Mouse (Mus musculus) midbrain, embryonic 11.5 days (tissue): Measurements from ENCODE around the gene Lars2. TPM values are rescaled to one million over a fixed set of nuclear protein-coding genes. Genes with fewer than 3 reads are reported as not detected.
"Not testable (repeated sequence)": the region's sequence is repeated elsewhere in the genome, so short reads cannot be mapped to it uniquely, and the experiment has no call there.

Experiments
- ATAC-seq: fragments of 200-750 bp; cut with Nextera tagmentation; 2 replicates; pipeline ENCODE4 v1.8.0; 2017; ENCODE audit warnings: moderate TSS enrichment, moderate library complexity; ENCODE audit not compliant: low FRiP score
- DNase-seq: peaks from one replicate; pipeline ENCODE4 v3.0.0; 2015; ENCODE audit warnings: low spot score; ENCODE audit errors: missing footprints
- H3K27ac ChIP-seq: fragments of 300-500 bp; sonication (generic); 2 replicates; pipeline ENCODE4 v1.5.1; 2014; ENCODE audit warnings: low read depth, low read length
- H3K27me3 ChIP-seq: fragments of 300-500 bp; sonication (generic); 2 replicates; pipeline ENCODE4 v1.6.1; 2014; ENCODE audit warnings: mild to moderate bottlenecking, low read length, moderate library complexity, mixed read lengths; ENCODE audit not compliant: control insufficient read depth, insufficient read depth
- H3K36me3 ChIP-seq: fragments of 300-500 bp; sonication (generic); 2 replicates; pipeline ENCODE4 v1.6.1; 2014; ENCODE audit warnings: mild to moderate bottlenecking, low read length, moderate library complexity, mixed read lengths; ENCODE audit not compliant: control insufficient read depth, insufficient read depth
- H3K4me1 ChIP-seq: fragments of 300-500 bp; sonication (generic); 2 replicates; pipeline ENCODE4 v1.6.1; 2014; ENCODE audit warnings: low read length; ENCODE audit not compliant: control insufficient read depth, insufficient read depth
- H3K4me2 ChIP-seq: fragments of 300-500 bp; sonication (generic); 2 replicates; pipeline ENCODE4 v1.6.1; 2014; ENCODE audit warnings: mild to moderate bottlenecking, moderate library complexity
- H3K4me3 ChIP-seq: fragments of 300-500 bp; sonication (generic); 2 replicates; pipeline ENCODE4 v1.5.1; 2014; ENCODE audit warnings: low read depth, low read length
- H3K9ac ChIP-seq: fragments of 300-500 bp; sonication (generic); 2 replicates; pipeline ENCODE4 v1.6.1; 2014; ENCODE audit warnings: low read length
- H3K9me3 ChIP-seq: fragments of 300-500 bp; sonication (generic); 2 replicates; pipeline ENCODE4 v1.6.1; 2016; ENCODE audit warnings: low read length; ENCODE audit not compliant: control insufficient read depth
- WGBS: fragments of 180-500 bp; shearing (Covaris S2); extraction: QIAGEN DNeasy Blood & Tissue Kit; methylation state at CpG from one replicate; pipeline ENCODE4 v1.1.7; 2014; 5-methylcytosine and 5-hydroxymethylcytosine counted together
- polyA plus RNA-seq: library from polyadenylated mRNA; unstranded; fragments of >200 nt; fragmentation: Nextera tagmentation; extraction: Ambion mirVana; gene quantifications from 2 replicates; pipeline ENCODE4 v1.2.1, GENCODE M21; 2014

Lars2 gene
- polyA plus RNA-seq, 1 experiment from 2014 or later = 860 TPM

DNA sequence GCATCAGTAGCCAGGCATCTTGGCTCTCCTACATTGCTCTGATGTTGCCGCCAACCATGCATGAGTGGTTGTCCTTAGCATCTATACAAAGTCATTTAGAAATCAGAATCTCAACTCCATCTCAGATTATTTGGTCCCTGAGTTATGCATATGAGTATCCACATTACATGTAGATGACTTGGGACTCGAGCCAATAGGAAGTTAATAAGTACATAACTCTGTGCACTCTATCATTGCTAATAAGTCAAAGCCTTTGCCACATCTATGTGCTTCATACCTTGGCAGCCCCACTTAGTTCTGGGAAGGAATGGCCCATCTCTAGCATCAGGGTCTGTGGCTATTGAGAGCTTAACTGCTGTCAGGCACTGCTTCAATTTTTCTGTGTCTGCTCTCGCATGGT lies 23.7 kb upstream of the Lars2 start:
- Histone ChIP-seq H3K27me3 (no peaks in the 10 kb centered on the region), H3K27ac (no peak overlapping the region), H3K9ac (no peak overlapping the region), H3K36me3 (no peaks in the 10 kb centered on the region), H3K9me3 (no peaks in the 10 kb centered on the region), H3K4me3 (no peak overlapping the region), H3K4me1 (no peaks in the 10 kb centered on the region), H3K4me2 (no peak overlapping the region)
- WGBS = 87% methylated on average over 3 of the region's 3 CpGs
- ATAC-seq (no peak), DNase-seq (no peak)

DNA sequence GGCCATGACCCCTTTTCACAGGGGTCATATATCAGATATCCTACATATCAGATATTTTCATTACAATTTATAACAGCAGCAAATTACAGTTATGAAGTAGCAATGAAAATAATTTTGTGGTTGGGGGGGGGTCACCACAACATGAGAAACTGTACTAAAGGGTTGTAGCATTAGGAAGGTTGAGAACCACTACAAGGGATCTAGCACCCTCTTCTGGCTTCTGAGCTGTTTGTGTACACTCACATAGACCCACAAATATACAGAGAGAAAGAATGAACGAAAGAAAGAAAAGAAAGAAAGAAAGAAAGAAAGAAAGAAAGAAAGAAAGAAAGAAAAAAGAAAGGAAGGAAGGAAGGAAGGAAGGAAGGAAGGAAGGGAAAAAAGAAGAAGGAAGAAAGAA lies 17.4 kb upstream of the Lars2 start:
- ATAC-seq, H3K4me1 ChIP-seq, H3K4me2 ChIP-seq, H3K36me3 ChIP-seq, DNase-seq, H3K9me3 ChIP-seq, H3K9ac ChIP-seq, H3K27ac ChIP-seq, H3K4me3 ChIP-seq, H3K27me3 ChIP-seq: not testable (repeated sequence)
- 95% methylated on average over 1 of the region's 1 CpGs for WGBS

DNA sequence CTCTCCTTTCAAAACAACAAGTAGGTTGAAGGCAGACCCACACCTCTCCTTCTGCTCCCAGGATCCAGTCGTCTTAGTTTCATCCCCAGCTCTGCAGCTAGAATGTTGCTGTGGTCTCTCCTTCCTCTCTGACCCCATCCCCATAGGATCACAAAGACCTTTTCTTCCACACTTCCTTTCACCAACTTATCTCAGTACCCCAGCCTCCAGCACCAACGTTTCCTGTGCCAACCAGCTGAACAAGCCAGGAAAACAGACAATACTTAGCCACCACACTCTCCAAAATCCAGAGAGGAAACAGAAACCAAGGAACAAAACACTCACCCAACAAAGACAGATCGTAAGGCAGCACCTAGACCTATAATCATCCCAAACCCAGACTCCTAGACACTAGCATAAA lies 6.7 kb upstream of the Lars2 start:
- Histone ChIP-seq H3K9ac (no peak overlapping the region), H3K4me2 (no peak overlapping the region), H3K36me3 (no peaks in the 10 kb centered on the region), H3K4me3 (no peak overlapping the region), H3K4me1 (no peaks in the 10 kb centered on the region), H3K9me3 (no peaks in the 10 kb centered on the region), H3K27me3 (no peaks in the 10 kb centered on the region), H3K27ac (no peak overlapping the region)
- no peak for ATAC-seq
- no peak for DNase-seq
- 62% methylated on average over 3 of the region's 3 CpGs for WGBS

DNA sequence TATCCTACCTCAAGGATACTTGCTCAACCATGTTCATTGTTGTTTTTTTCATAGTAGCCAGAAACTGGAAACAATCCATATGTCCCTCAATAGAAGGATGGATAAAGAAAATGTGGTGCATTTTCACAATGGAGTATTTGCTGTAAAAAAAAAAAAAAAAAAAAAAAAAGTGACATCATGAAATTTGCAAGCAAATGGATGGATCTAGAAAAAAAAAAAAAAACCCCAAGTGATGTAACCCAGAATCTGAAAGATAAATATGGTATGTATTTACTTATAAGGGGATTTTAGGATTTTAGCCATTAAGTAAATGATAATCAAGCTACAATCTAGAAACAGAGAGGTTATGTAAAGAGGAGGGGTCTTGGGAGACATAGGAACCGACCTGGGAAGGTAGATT lies 1.4 kb upstream of the Lars2 start:
- WGBS = 82% methylated on average over 1 of the region's 1 CpGs

DNA sequence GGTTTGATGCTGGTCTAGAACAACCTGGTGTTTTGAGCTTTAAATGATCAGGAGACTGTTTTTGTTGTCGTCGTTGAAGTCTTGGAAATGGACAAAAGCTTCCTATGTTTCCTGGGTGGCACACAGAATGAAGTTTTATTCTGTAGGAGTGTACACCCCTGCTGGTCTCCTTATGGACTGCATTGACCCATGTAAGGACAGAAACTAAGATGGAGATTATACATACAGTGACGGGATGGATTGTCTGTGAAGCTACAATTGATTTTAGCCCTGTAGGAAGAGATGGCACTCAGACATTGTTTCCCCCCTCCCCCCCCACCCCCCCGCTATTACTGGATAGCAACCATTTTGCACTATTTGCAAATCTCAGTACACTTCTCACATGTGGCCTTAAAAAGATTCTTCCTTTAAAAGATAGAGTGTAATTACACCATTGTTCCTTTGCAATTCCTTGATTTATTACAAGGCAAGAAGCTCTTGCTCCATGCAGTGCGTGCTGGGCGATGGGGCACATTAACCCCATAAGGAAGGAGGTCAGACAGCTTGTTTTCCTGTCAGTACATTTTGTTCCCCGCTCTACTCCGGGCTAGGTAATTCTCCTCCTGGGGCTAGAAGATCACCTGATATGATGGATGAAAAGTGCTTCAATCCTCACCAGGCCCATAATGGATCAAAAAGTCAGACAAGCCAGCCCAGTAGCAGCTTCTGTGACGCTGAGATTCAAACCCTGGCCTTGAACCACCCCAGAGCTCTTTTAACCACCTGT lies 602 bp upstream of the Lars2 start:
- Histone ChIP-seq H3K9ac (peak overlapping the region; percentile 64), H3K4me1 (peaks cover 5% of the 10 kb centered on the region; the same call in 1 of the 2 replicates), H3K4me2 (peak overlapping the region; percentile 78), H3K9me3 (no peaks in the 10 kb centered on the region), H3K27ac (no peak overlapping the region), H3K36me3 (no peaks in the 10 kb centered on the region), H3K4me3 (peak overlapping the region; percentile 64), H3K27me3 (no peaks in the 10 kb centered on the region)
- DNase-seq = peak; percentile 83
- ATAC-seq = peak; percentile 20; the same call in 1 of the 2 replicates
- WGBS = 44% methylated on average over 9 of the region's 9 CpGs

More for the DNA sequence above, 1.4 kb upstream of the Lars2 start:
- H3K27ac ChIP-seq = no peak overlapping the region
- H3K4me2 ChIP-seq = no peak overlapping the region
- H3K9me3 ChIP-seq = no peaks in the 10 kb centered on the region
- H3K4me3 ChIP-seq = no peak overlapping the region
- no peaks in the 10 kb centered on the region for H3K27me3 ChIP-seq
- peaks cover 5% of the 10 kb centered on the region; the same call in 1 of the 2 replicates for H3K4me1 ChIP-seq
- no peaks in the 10 kb centered on the region for H3K36me3 ChIP-seq
- no peak overlapping the region for H3K9ac ChIP-seq
- DNase-seq (no peak), ATAC-seq (no peak)

DNA sequence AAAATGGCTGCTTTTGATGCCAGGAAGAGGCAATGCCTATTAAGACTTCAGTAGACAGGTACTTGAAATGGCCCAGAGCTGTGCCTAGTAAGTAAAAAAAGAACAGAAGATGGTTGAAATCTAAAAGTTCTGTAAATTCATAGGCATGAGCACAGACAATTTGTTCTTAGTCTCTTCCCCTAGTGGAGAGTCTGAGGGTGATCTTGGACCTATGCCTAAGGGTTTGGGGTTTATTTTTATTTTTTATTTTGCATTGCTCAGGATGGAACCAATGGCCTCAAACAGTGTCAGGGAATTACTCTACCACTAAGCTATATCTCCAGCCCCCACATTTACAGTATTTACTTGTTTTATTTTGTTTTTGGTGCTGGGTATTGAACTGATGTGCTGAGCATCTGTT lies 909 bp downstream of the Lars2 start:
- H3K4me2 ChIP-seq = peak overlapping the region; percentile 78
- H3K27ac ChIP-seq = no peak overlapping the region
- no peaks in the 10 kb centered on the region for H3K9me3 ChIP-seq
- peak overlapping the region; percentile 64 for H3K4me3 ChIP-seq
- ATAC-seq (no peak), DNase-seq (no peak)
- peaks cover 5% of the 10 kb centered on the region; the same call in 1 of the 2 replicates for H3K4me1 ChIP-seq
- H3K27me3 ChIP-seq = no peaks in the 10 kb centered on the region
- peaks cover 2% of the 10 kb centered on the region; the same call in 1 of the 2 replicates for H3K36me3 ChIP-seq
- peak overlapping the region; percentile 64 for H3K9ac ChIP-seq

DNA sequence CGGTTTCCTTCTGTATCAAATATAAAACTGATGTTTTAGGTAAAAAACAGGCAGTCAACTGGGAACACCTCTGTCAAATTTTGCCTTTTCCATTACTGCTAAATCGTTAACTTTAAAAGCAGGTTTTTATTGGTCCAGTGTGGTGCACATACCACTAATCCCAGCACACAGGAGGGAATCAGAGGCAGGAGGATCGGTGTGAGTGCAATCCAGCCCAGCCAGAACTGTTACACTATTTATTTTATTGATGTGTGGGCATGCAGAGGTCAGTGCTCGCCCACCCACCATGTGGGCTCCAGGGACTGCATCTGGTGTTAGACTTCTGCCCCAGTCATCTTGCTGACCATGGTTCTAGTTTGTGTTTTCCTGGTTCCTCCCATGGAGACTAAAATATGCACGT lies 15.7 kb downstream of the Lars2 start:
- Histone ChIP-seq H3K27me3 (no peaks in the 10 kb centered on the region), H3K4me3 (no peak overlapping the region), H3K36me3 (no peaks in the 10 kb centered on the region), H3K9me3 (no peaks in the 10 kb centered on the region), H3K9ac (no peak overlapping the region), H3K4me2 (no peak overlapping the region), H3K4me1 (peaks cover 18% of the 10 kb centered on the region), H3K27ac (no peak overlapping the region)
- 82% methylated on average over 5 of the region's 5 CpGs for WGBS
- ATAC-seq (no peak), DNase-seq (no peak)

DNA sequence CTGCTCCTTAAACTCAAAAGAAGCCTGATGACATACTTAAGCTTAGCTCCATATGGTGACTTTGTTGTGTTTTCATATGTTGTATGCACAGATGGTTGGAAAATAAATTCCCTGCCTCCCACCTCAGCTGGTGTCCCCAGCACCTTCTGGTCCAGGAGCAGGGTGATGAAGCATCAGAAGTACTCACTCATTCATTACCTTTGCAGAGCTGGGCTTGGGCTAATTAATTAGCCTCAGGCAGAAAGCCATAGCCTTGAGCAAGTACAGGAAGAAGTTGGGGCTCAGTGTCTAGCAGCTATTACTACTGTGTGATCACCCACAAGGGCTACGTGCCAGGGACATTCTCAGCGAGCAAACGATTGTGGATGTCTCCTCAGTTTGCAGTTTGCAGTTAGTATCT lies 18.0 kb downstream of the Lars2 start:
- no peaks in the 10 kb centered on the region for H3K9me3 ChIP-seq
- WGBS = 87% methylated on average over 3 of the region's 3 CpGs
- peaks cover 18% of the 10 kb centered on the region for H3K4me1 ChIP-seq
- H3K27ac ChIP-seq = peak overlapping the region; percentile 59
- no peak overlapping the region for H3K9ac ChIP-seq
- H3K4me3 ChIP-seq = no peak overlapping the region
- no peaks in the 10 kb centered on the region for H3K36me3 ChIP-seq
- no peak for DNase-seq
- H3K27me3 ChIP-seq = no peaks in the 10 kb centered on the region
- ATAC-seq = 0 out of 2 replicates have a peak, but pooled peaks have one; percentile 39
- no peak overlapping the region for H3K4me2 ChIP-seq

DNA sequence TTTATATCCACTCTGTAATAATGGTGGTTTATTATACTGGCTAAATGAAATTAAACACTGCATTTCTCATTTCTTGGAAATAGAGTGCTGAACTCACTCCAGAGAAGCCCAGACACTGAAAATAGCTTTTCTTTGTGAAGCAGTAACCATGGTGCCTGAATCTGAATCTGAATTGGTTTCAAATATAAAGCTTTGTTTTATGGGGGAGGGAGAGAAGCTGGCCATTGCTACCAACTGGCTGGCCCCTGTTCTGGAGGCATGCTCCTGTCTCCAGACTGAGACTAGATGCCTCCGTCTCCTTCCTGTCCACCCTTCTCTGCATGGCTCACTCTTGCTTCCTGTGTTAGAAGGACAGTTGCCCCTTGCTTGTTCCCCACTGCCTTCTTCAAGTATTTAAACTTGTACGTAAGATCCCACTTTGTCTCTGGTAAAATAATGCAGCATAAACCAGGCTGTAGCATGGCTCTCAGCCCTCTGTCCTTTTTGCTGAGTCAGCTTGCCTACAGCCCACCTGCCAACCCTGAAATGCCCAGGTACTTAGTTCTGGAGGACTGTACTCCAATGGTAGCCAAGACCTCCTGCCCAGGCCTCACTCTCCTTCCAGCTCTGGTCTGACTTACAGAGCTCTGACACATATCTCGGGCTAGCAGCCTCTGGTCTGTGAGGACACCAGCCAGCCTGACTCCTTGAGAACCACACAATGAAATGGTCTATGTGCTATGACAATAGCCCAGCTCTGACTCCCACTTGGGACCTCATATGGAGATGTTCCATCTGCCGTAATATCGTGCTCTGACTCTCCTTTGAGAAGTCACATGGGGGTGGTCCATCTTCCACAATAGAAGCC lies 18.8 kb downstream of the Lars2 start:
- Histone ChIP-seq H3K36me3 (no peaks in the 10 kb centered on the region), H3K4me2 (peak overlapping the region; percentile 2; the same call in 1 of the 2 replicates), H3K27me3 (no peaks in the 10 kb centered on the region), H3K4me3 (no peak overlapping the region), H3K4me1 (peaks cover 18% of the 10 kb centered on the region), H3K9me3 (no peaks in the 10 kb centered on the region), H3K27ac (peak overlapping the region; percentile 51), H3K9ac (no peak overlapping the region)
- ATAC-seq (peak; percentile 84), DNase-seq (no peak)
- 57% methylated on average over 5 of the region's 5 CpGs for WGBS
